Comparison of ENCODE assay signal across 8 mouse cellular contexts in the genomic region with DNA sequence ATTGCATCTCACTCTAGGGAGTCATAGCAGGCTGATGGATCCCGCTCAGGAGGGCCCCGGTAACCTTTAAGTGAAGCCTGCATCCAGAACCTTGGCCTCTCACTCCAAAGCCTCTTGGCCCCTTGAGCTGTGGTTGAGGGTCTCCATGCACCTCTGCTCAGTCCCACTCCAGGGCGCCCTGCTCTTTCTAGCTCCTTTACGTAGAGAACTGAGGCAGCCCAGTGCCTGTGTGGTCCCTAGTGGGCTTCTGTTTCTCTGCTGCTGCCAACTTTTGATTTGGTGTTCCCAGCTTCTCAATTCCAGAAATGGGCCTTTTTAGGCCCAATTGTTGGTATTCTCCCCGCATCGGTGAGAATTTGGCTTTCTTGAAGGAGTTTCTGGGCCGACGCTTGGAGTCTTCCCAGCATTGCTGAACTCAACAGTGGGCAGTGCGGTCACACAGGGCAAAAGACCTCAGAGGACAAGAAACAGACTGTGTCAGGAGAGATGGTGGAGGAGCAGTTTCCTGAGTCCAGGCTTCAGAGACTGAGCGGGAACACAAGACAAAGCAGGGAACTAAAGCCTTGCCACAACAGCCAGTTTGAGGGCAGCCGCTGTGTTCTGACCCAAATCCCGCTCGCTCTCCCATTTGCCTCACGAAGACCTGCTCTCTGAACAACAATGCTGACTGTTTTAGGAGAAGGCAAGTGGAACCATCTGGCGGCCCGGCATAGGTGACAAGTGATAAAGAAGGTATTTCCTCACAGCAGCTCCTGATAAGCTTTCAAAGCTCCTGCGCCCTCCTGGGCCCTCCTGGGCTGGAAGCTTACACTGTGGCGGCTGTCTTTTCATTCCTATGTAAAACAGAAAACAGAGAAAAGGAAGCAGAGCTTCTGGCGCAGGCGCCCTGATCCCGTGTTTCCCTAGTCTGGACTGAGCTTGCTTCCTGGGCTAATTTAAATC.
A peak's percentile ranks its signal among the peaks of the same experiment; 100 is the strongest.
DNase-seq lines count a peak whose midpoint lies in the region; ATAC-seq lines count a peak whose summit lies in the region.

No protein-coding gene starts in this region.

- H3K36me3 ChIP-seq in forebrain, embryonic 11.5 days (ENCODE audit: control insufficient read depth, insufficient read depth, low read length): no peaks in the 10 kb centered on the region
- H3K36me3 ChIP-seq in hindbrain, embryonic 10.5 days: no peaks in the 10 kb centered on the region
- no peaks in the 10 kb centered on the region for H3K36me3 ChIP-seq in midbrain, embryonic 15.5 days (replicated peaks)

- 42% methylated on average over 21 of the region's 21 CpGs for WGBS in forebrain, embryonic 11.5 days
- 40% methylated on average over 21 of the region's 21 CpGs for WGBS in hindbrain, embryonic 10.5 days
- WGBS in midbrain, embryonic 15.5 days: 35% methylated on average over 21 of the region's 21 CpGs

- no peaks in the 10 kb centered on the region for H3K27me3 ChIP-seq in forebrain, embryonic 11.5 days (ENCODE audit: control insufficient read depth, insufficient read depth, low read length)
- no peaks in the 10 kb centered on the region for H3K27me3 ChIP-seq in hindbrain, embryonic 10.5 days (ENCODE audit: insufficient read depth, poor library complexity, severe bottlenecking)
- H3K27me3 ChIP-seq in midbrain, embryonic 15.5 days (replicated peaks): no peaks in the 10 kb centered on the region

- H3K4me2 ChIP-seq in forebrain, embryonic 11.5 days (ENCODE audit: low read depth, low read length, severe bottlenecking): peak overlapping the region; percentile 32; the same call in 1 of the 2 replicates
- peak overlapping the region; percentile 42 for H3K4me2 ChIP-seq in midbrain, embryonic 15.5 days

- no peaks in the 10 kb centered on the region for H3K9me3 ChIP-seq in forebrain, embryonic 11.5 days (ENCODE audit: control insufficient read depth, low read length)
- no peaks in the 10 kb centered on the region for H3K9me3 ChIP-seq in hindbrain, embryonic 10.5 days
- no peaks in the 10 kb centered on the region for H3K9me3 ChIP-seq in midbrain, embryonic 15.5 days

- intact Hi-C loops in left cerebral cortex, postnatal 4 days (cut with DNase I): no loop called here

- DNase-seq in left cerebral cortex, adult 11 months (ENCODE audit: low spot score): peak; percentile 43
- no peak for DNase-seq in left cerebral cortex, postnatal 4 days
- no peak for DNase-seq in forebrain, embryonic 11.5 days (ENCODE audit: low spot score)
- DNase-seq in hindbrain, embryonic 10.5 days (ENCODE audit: low spot score): peak; percentile 48
- peak; percentile 51 to 55 for DNase-seq in layer of hippocampus, postnatal 36 days
- no peak for DNase-seq in urinary bladder, postnatal 25 days (ENCODE audit: low spot score)
- no peak for DNase-seq in thymus, postnatal 14 days

- H3K9ac ChIP-seq in forebrain, embryonic 11.5 days (ENCODE audit: low read length): peak overlapping the region; percentile 47
- peak overlapping the region; percentile 31; the same call in 1 of the 2 replicates for H3K9ac ChIP-seq in midbrain, embryonic 15.5 days

- H3K4me3 ChIP-seq in forebrain, embryonic 11.5 days (ENCODE audit: low read depth, low read length): no peak overlapping the region
- H3K4me3 ChIP-seq in hindbrain, embryonic 10.5 days: peak overlapping the region; percentile 34
- H3K4me3 ChIP-seq in midbrain, embryonic 15.5 days: 0 out of 2 replicates have a peak overlapping the region, but pooled peaks have one; percentile 11

- 0 out of 2 replicates have a peak, but pooled peaks cover 2% of the 10 kb centered on the region for H3K4me1 ChIP-seq in forebrain, embryonic 11.5 days (replicated peaks; ENCODE audit: control insufficient read depth, insufficient read depth, low read length)
- peaks cover 9% of the 10 kb centered on the region for H3K4me1 ChIP-seq in hindbrain, embryonic 10.5 days (replicated peaks)
- peaks cover 11% of the 10 kb centered on the region for H3K4me1 ChIP-seq in midbrain, embryonic 15.5 days

- no peak overlapping the region for H3K27ac ChIP-seq in forebrain, embryonic 11.5 days (ENCODE audit: low read depth, low read length)
- H3K27ac ChIP-seq in hindbrain, embryonic 10.5 days: peak overlapping the region; percentile 82
- H3K27ac ChIP-seq in midbrain, embryonic 15.5 days: peak overlapping the region; percentile 73

- ATAC-seq in forebrain, embryonic 11.5 days (replicated peaks; ENCODE audit: low FRiP score): peak; percentile 53; the same call in 1 of the 2 replicates
- peak; percentile 86 for ATAC-seq in midbrain, embryonic 15.5 days (replicated peaks)

Comparison
In these comparisons a context has a peak if more than half of its experiments do, and no peak if none do; other contexts are left out.
1. DNase-seq: peak in left cerebral cortex, adult 11 months (single experiment), hindbrain, embryonic 10.5 days (single experiment) and layer of hippocampus, postnatal 36 days (2 of 2); none in left cerebral cortex, postnatal 4 days (single experiment), forebrain, embryonic 11.5 days (single experiment), urinary bladder, postnatal 25 days (single experiment) and thymus, postnatal 14 days (single experiment).